Mouse (Mus musculus) lung, postnatal 0 days (tissue): Measurements from ENCODE around the gene Cpsf2. TPM values are rescaled to one million over a fixed set of nuclear protein-coding genes. Genes with fewer than 3 reads are reported as not detected.
A peak's percentile ranks its signal among the peaks of the same experiment; 100 is the strongest.
"Not testable (repeated sequence)": the region's sequence is repeated elsewhere in the genome, so short reads cannot be mapped to it uniquely, and the experiment has no call there.

Experiments used
- ATAC-seq: fragments of 200-750 bp; cut with Nextera tagmentation; 2 replicates; pipeline ENCODE4 v1.8.0; 2017; ENCODE audit warnings: moderate library complexity
- DNase-seq: peaks from one replicate; pipeline ENCODE4 v3.0.0-alpha.2; 2016; ENCODE audit warnings: low spot score
- H3K27ac ChIP-seq: fragments of 300-500 bp; sonication (generic); 2 replicates; pipeline ENCODE4 v1.5.1; 2014; ENCODE audit warnings: antibody characterized with exemption, mild to moderate bottlenecking, low read length, mixed read lengths
- H3K27me3 ChIP-seq: fragments of 300-500 bp; sonication (generic); replicated peaks from 2 replicates; pipeline ENCODE4 v1.6.1; 2014; ENCODE audit warnings: low read length, mixed read lengths; ENCODE audit not compliant: insufficient read depth
- H3K36me3 ChIP-seq: fragments of 300-500 bp; sonication (generic); 2 replicates; pipeline ENCODE4 v1.6.1; 2014; ENCODE audit warnings: low read length, mixed read lengths; ENCODE audit not compliant: insufficient read depth
- H3K4me1 ChIP-seq: fragments of 300-500 bp; sonication (generic); 2 replicates; pipeline ENCODE4 v1.6.1; 2014; ENCODE audit warnings: antibody characterized with exemption, low read depth, low read length, mixed read lengths; ENCODE audit not compliant: insufficient read depth
- H3K4me2 ChIP-seq: fragments of 300-500 bp; sonication (generic); replicated peaks from 2 replicates; pipeline ENCODE4 v1.6.1; 2014; ENCODE audit warnings: low read depth, mild to moderate bottlenecking, low read length, moderate library complexity, mixed read lengths
- H3K4me3 ChIP-seq: fragments of 300-500 bp; sonication (generic); 2 replicates; pipeline ENCODE4 v1.5.1; 2014; ENCODE audit warnings: low read depth, low read length
- H3K9ac ChIP-seq: fragments of 300-500 bp; sonication (generic); replicated peaks from 2 replicates; pipeline ENCODE4 v1.6.1; 2014; ENCODE audit warnings: low read depth, mild to moderate bottlenecking
- H3K9me3 ChIP-seq: fragments of 300-500 bp; sonication (generic); 2 replicates; pipeline ENCODE4 v1.6.1; 2016; ENCODE audit warnings: low read length, mixed read lengths
- CTCF ChIP-seq: IDR thresholded peaks from 2 replicates; pipeline ENCODE4 v1.5.1; 2016; ENCODE audit warnings: antibody characterized with exemption, mild to moderate bottlenecking
- EP300 ChIP-seq: IDR thresholded peaks from 2 replicates; pipeline ENCODE4 v1.6.1; 2016; ENCODE audit warnings: antibody characterized with exemption, mild to moderate bottlenecking, control low read depth
- WGBS: fragments of 180-500 bp; shearing (Covaris S2); extraction: QIAGEN DNeasy Blood & Tissue Kit; methylation state at CpG from one replicate; pipeline ENCODE4 v1.1.7; 2014; 5-methylcytosine and 5-hydroxymethylcytosine counted together
- polyA plus RNA-seq: library from polyadenylated mRNA; unstranded; fragments of >200 nt; fragmentation: Nextera tagmentation; extraction: Ambion mirVana; gene quantifications from 2 replicates; pipeline ENCODE4 v1.2.1, GENCODE M21; 2015

Cpsf2 gene
- polyA plus RNA-seq = 13.1 and 13.6 TPM in 2 replicates

- WGBS = under 1% methylated on average over 69 of the region's 77 CpGs
- TF ChIP-seq CTCF = no peak; the same call in 1 of the 2 replicates
- TF ChIP-seq EP300 = no peak
- H3K27ac ChIP-seq = peak within 1 kb of the TSS; percentile 97
- DNase-seq = peak; percentile 90
- H3K9ac ChIP-seq = peak within 1 kb of the TSS; percentile 97
- peak; percentile 97 for ATAC-seq
- H3K4me1 ChIP-seq = peaks cover 6% of the 10 kb centered on the region; the same call in 1 of the 2 replicates
- H3K36me3 ChIP-seq = no peaks in the 10 kb centered on the region
- H3K27me3 ChIP-seq = no peaks in the 10 kb centered on the region
- peak within 1 kb of the TSS; percentile 60 for H3K4me2 ChIP-seq
- no peaks in the 10 kb centered on the region for H3K9me3 ChIP-seq
- H3K4me3 ChIP-seq = peak within 1 kb of the TSS; percentile 92
Measured at GRCm38 (mm10) chr12:101975601-101976571, at the start of gene Cpsf2. TSS of gene Cpsf2 (plus strand) at chr12:101975988.

- Histone ChIP-seq H3K9me3 (no peaks in the 10 kb centered on the region), H3K9ac (no peak overlapping the region), H3K4me3 (no peak overlapping the region), H3K4me1 (no peaks in the 10 kb centered on the region), H3K27ac (no peak overlapping the region), H3K27me3 (no peaks in the 10 kb centered on the region), H3K4me2 (no peak overlapping the region), H3K36me3 (peaks cover 35% of the 10 kb centered on the region)
- DNase-seq (no peak), ATAC-seq (no peak)
- TF ChIP-seq EP300 (no peak), CTCF (no peak)
- 78% methylated on average over 1 of the region's 1 CpGs for WGBS
Measured at GRCm38 (mm10) chr12:101928423-101928822, 47.4 kb upstream of the Cpsf2 start.

DNA sequence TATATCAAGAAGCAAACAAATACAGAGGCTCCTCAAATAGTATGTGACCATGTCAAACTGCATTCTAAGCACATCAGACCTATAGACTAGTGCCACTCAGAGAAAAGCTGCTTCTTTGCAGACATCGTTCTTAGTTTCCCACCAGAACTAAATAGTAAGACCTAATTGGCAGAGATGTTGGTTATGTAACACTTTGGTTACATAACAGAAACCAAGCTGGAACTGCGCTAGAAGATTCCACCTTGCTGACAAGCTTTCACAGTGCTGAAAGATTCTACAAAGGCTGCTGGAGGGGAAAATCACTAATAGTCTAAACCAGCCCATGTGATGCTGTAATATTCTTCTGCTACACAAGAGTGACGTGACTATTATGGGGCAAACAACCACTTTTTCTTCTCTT is 40.6 kb upstream of the Cpsf2 start:
- TF ChIP-seq EP300 (no peak), CTCF (no peak)
- Histone ChIP-seq H3K4me1 (no peaks in the 10 kb centered on the region), H3K27ac (no peak overlapping the region), H3K4me2 (no peak overlapping the region), H3K36me3 (peaks cover 29% of the 10 kb centered on the region), H3K9me3 (no peaks in the 10 kb centered on the region), H3K9ac (no peak overlapping the region), H3K4me3 (no peak overlapping the region), H3K27me3 (no peaks in the 10 kb centered on the region)
- DNase-seq = no peak
- WGBS = 89% methylated on average over 3 of the region's 3 CpGs
- no peak for ATAC-seq

GRCm38 (mm10) chr12:101937572-101937971 is 38.2 kb upstream of the Cpsf2 start:
- no peak overlapping the region for H3K27ac ChIP-seq
- peaks cover 27% of the 10 kb centered on the region; the same call in 1 of the 2 replicates for H3K36me3 ChIP-seq
- no peak overlapping the region for H3K4me3 ChIP-seq
- no peak for ATAC-seq
- H3K4me1 ChIP-seq = no peaks in the 10 kb centered on the region
- no peaks in the 10 kb centered on the region for H3K9me3 ChIP-seq
- WGBS = 88% methylated on average over 7 of the region's 7 CpGs
- no peak overlapping the region for H3K9ac ChIP-seq
- no peak for DNase-seq
- TF ChIP-seq EP300 (no peak), CTCF (no peak)
- H3K27me3 ChIP-seq = no peaks in the 10 kb centered on the region
- no peak overlapping the region for H3K4me2 ChIP-seq

DNA sequence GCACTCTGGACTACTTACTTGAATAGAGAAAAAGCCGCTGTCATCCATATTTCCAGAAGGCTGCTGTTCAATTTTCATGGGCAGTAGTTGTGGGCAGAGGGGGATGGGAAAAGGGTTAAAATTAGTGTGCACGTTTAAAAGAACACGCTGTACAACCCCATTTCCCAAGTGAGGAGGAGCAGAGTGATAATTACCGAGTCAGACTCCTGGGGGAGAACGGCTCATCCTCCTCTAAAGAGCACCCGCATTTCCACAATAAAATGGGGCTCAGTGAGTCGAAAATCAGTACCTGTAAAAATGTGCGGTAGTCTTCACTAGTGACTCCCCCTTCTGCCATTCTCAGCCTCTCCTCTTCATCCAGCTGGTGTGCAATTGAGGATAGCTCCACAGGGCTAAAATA is 27.8 kb upstream of the Cpsf2 start:
- no peak for TF ChIP-seq CTCF
- no peak for TF ChIP-seq EP300
- Histone ChIP-seq H3K36me3 (peaks cover 17% of the 10 kb centered on the region; the same call in 1 of the 2 replicates), H3K27ac (no peak overlapping the region), H3K4me1 (no peaks in the 10 kb centered on the region), H3K4me3 (no peak overlapping the region), H3K9me3 (no peaks in the 10 kb centered on the region), H3K27me3 (no peaks in the 10 kb centered on the region), H3K9ac (no peak overlapping the region), H3K4me2 (no peak overlapping the region)
- ATAC-seq (no peak), DNase-seq (no peak)
- 92% methylated on average over 8 of the region's 8 CpGs for WGBS

DNA sequence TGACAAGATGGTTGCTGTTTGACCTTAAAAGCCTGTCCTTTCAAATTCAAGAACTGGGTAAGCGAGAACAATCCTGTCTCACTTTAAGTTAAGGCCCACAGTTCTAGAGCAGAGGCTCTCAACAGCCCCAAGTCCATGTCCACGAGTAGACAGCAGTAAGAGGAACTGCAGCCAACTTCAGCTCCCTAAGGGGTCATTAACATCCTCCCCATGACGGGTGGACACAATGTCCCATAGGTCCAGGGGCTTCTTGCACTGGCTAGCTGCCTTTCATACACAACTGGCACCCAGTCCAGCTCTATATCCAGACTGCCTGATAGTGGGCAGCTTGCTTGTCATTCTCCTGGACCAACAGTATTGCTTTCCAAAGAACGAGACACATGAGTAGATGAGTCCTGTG is 27.0 kb upstream of the Cpsf2 start:
- no peaks in the 10 kb centered on the region for H3K27me3 ChIP-seq
- H3K36me3 ChIP-seq = peaks cover 17% of the 10 kb centered on the region; the same call in 1 of the 2 replicates
- H3K9me3 ChIP-seq = no peaks in the 10 kb centered on the region
- 64% methylated on average over 4 of the region's 4 CpGs for WGBS
- DNase-seq = no peak
- H3K27ac ChIP-seq = no peak overlapping the region
- ATAC-seq = no peak
- H3K4me2 ChIP-seq = no peak overlapping the region
- TF ChIP-seq EP300 (no peak), CTCF (no peak)
- no peaks in the 10 kb centered on the region for H3K4me1 ChIP-seq
- no peak overlapping the region for H3K9ac ChIP-seq
- H3K4me3 ChIP-seq = no peak overlapping the region

GRCm38 (mm10) chr12:101955821-101956220 is 20.0 kb upstream of the Cpsf2 start:
- H3K9ac ChIP-seq, DNase-seq, H3K4me2 ChIP-seq, H3K36me3 ChIP-seq, H3K4me3 ChIP-seq, H3K9me3 ChIP-seq, ATAC-seq, H3K27me3 ChIP-seq, H3K4me1 ChIP-seq, H3K27ac ChIP-seq: not testable (repeated sequence)
- WGBS = 97% methylated on average over 8 of the region's 8 CpGs
